Mouse (Mus musculus): ENCODE measurements around the gene Pqlc3. TPM values are rescaled to one million over a fixed set of nuclear protein-coding genes. Genes with fewer than 3 reads are reported as not detected.

Gene Pqlc3
- polyA plus RNA-seq, 1 experiment from 2014 or later: 9.9 TPM

DNA sequence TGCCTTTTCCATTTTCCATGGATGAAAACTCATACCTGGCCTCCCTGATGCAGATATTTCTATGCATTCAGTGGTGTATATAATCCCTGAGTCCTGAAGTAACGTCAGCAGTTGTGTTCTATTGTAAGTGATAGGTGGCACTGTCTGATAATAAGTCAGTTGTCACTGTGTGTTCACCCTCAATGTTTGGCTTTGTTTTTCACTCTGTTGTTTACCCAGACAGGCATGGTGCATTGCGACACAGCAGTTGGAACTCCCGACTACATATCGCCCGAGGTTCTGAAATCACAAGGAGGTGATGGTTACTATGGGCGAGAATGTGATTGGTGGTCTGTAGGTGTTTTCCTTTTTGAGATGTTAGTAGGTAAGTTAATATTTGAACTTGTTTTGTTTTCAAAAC, 52.0 kb downstream of the Pqlc3 start:
- Histone ChIP-seq H3K4me1 (replicated peaks; ENCODE audit: control insufficient read depth, insufficient read depth, low read length) (no peaks in the 10 kb centered on the region), H3K27me3 (replicated peaks; ENCODE audit: control insufficient read depth, insufficient read depth, low read length) (no peaks in the 10 kb centered on the region), H3K27ac (ENCODE audit: low read depth) (no peak overlapping the region), H3K9me3 (ENCODE audit: control insufficient read depth, low read length) (no peaks in the 10 kb centered on the region), H3K4me2 (ENCODE audit: low read length) (no peak overlapping the region), H3K9ac (ENCODE audit: low read length) (no peak overlapping the region), H3K4me3 (ENCODE audit: low read depth, low read length) (no peak overlapping the region), H3K36me3 (ENCODE audit: control insufficient read depth, insufficient read depth, low read length) (peaks cover 39% of the 10 kb centered on the region)
- ATAC-seq (replicated peaks; ENCODE audit: low FRiP score, low TSS enrichment, low read depth) (no peak), DNase-seq (ENCODE audit: low spot score) (no peak)
- WGBS: 89% methylated on average over 6 of the region's 6 CpGs

DNA sequence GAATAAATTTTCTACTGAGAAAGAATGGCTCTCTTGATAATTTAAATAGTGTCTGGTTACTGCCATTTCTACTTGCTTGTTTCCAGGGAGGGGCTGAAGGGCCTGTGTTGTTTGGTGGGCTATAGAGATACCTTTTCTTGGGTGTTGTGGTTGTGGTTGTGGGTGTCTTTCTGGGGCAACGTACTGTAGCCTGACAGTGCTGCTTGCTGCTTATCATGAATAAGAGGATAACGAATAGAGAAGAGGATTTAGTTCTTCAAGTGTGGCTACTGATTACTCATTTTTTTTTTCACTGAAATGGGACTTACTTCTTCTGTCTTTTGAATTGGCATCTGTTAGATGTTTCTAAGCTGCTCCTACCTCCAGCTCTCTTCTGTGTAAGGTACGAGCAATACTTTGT, 58.2 kb downstream of the Pqlc3 start:
- Histone ChIP-seq H3K9me3 (ENCODE audit: control insufficient read depth, low read length) (no peaks in the 10 kb centered on the region), H3K27ac (ENCODE audit: low read depth) (no peak overlapping the region), H3K4me2 (ENCODE audit: low read length) (no peak overlapping the region), H3K36me3 (ENCODE audit: control insufficient read depth, insufficient read depth, low read length) (peaks cover 35% of the 10 kb centered on the region), H3K27me3 (replicated peaks; ENCODE audit: control insufficient read depth, insufficient read depth, low read length) (no peaks in the 10 kb centered on the region), H3K4me3 (ENCODE audit: low read depth, low read length) (no peak overlapping the region), H3K4me1 (replicated peaks; ENCODE audit: control insufficient read depth, insufficient read depth, low read length) (no peaks in the 10 kb centered on the region), H3K9ac (ENCODE audit: low read length) (no peak overlapping the region)
- ATAC-seq (replicated peaks; ENCODE audit: low FRiP score, low TSS enrichment, low read depth) (no peak), DNase-seq (ENCODE audit: low spot score) (no peak)
- 85% methylated on average over 3 of the region's 3 CpGs for WGBS

Other genes starting within 250 kb of the Pqlc3 start
- gene Greb1, start 199.5 kb downstream of the Pqlc3 start, polyA plus RNA-seq (2014; fragmentation: Nextera tagmentation; extraction: Ambion mirVana): 8.1 and 9.5 TPM in 2 replicates
- 50.8 and 52.6 TPM in 2 replicates for gene E2f6, start 189.4 kb downstream of the Pqlc3 start, polyA plus RNA-seq (2014; fragmentation: Nextera tagmentation; extraction: Ambion mirVana)
- 20.1 and 20.7 TPM in 2 replicates for gene Rock2, start 105.5 kb downstream of the Pqlc3 start, polyA plus RNA-seq (2014; fragmentation: Nextera tagmentation; extraction: Ambion mirVana)
- 0.20 and 0.26 TPM in 2 replicates for gene 2410004P03Rik, start 11.3 kb upstream of the Pqlc3 start, polyA plus RNA-seq (2014; fragmentation: Nextera tagmentation; extraction: Ambion mirVana)
- gene Kcnf1, start 176.5 kb upstream of the Pqlc3 start, polyA plus RNA-seq (2014; fragmentation: Nextera tagmentation; extraction: Ambion mirVana): 0.16 and 0.42 TPM in 2 replicates

Data from intestine, embryonic 14.5 days (tissue).